Mouse (Mus musculus) G1E (cell line): Measurements from ENCODE around the gene Entpd8.

Experiments
- CTCF ChIP-seq: IDR thresholded peaks from 2 replicates; pipeline ENCODE4 v1.5.1; 2012; ENCODE audit warnings: low read depth, low read length, inconsistent platforms, mixed read lengths
- GATA1 ChIP-seq: IDR thresholded peaks from 2 replicates; pipeline ENCODE4 v1.6.1; 2012; ENCODE audit warnings: borderline replicate concordance, low read length, inconsistent platforms, mixed read lengths
- POLR2AphosphoS5 ChIP-seq: IDR thresholded peaks from 2 replicates; pipeline ENCODE4 v1.6.1; 2012; ENCODE audit warnings: low read depth, low read length, inconsistent platforms; ENCODE audit not compliant: insufficient replicate concordance
- TAL1 ChIP-seq: conservative IDR thresholded peaks from 2 replicates; pipeline ENCODE4 v1.6.1; 2012; ENCODE audit warnings: low read depth, low read length, inconsistent platforms, mixed read lengths

DNA sequence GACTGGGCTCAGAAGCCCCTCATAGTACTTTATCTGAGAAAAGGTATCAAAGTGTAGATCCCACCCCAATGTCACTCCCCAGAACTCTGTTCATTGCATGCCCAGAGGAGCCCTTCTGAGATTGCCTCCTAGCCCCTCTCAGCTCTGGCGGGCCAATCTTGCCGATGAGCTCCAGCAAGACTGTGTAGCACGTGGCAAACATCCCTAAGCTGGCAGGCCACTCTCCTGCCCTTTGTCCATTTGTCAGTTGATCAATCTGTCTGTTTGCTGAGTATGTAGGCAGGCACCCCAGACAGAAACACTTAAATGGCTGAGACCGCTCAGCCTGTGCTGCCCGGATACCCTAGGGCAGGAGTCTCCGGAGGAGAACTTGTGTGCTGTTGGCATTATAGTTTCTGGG, 45.0 kb downstream of the Entpd8 start:
- TF ChIP-seq CTCF (no peak), GATA1 (no peak), POLR2AphosphoS5 (no peak), TAL1 (no peak)
